Mouse (Mus musculus): ENCODE results near the gene Eefsec.
A peak's percentile ranks its signal among the peaks of the same experiment; 100 is the strongest.

Gene Eefsec

DNA sequence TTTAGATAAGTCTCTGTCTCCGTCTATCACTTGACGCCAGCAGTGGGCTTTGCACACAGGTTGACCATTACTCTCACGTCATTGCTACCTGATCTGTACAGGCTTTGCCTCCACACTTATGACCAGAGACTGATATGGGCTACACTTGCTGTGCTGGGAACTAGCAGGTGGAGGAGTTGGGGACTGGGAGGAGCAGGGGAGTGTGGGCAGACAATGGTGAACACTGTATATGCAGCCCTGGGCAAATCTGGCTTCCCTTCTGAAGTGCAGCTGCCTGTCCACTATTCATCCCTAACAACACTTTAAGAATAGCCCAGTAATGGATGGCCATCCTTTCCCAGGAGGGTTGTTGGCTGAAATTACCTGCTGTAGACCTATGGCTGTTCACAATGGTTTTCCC, 103.4 kb downstream of the Eefsec start:
- no peak for DNase-seq (ENCODE audit: low spot score in 2 of 2)

DNA sequence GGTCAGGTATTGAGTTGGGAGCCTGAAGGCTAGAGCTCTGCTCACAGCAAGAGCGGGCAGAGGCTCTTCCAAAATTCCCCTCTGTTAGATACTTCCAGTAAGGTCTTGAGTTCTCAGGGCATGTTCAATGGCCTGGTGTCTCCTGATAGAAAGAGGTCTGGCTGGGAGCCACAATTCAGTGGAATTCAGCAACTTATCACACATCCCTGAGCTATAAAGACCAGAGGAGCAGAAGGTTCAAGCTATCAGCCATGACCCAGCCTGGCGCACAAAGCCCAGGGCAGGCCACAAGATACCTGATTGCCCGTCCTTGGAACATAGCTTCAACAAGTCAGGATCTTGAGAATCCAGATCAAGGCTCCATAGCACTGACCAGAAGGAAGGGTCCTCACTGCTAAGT, 105.2 kb downstream of the Eefsec start:
- DNase-seq (ENCODE audit: low spot score in 2 of 2) = no peak

DNA sequence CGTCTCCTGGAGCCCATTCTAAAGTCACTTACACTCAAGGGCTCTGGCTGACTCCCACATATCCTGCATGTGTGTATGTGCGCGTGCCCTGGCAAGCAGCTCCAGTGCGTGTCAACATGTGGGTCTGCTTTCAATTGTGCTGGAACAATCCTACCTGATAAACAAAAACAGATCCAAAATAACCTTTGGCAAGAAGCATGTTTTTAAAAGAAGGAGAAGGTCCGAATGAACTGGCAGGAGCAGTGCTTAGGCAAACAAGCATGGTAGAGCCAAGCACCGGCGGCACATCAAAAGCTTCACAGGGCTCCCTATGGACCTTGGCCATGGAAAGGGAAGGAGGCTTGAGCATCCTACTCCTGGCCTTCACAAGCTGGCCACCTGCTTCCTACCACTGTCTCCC, 105.6 kb downstream of the Eefsec start:
- no peak for DNase-seq (ENCODE audit: low spot score in 2 of 2)

DNA sequence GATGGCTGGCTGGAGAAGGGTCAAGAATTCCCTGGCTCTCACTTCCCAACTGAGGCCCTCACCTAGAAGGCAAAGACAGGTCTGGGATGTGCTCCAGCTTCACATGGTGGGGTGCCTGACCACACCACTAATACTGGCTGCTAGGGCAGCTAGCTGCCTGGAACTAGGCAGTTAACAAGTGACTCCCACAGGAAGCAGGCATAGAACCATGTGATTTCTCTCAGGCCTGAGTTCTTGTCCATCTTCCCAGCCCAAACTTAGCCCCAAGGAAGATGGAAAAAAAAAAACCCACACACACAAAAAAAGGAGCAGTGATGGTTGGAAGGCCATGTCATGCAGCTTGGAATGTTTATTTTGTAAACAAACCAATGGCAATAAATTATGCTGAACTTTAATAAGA, 117.0 kb downstream of the Eefsec start:
- no peak for DNase-seq (ENCODE audit: low spot score in 2 of 2)

DNA sequence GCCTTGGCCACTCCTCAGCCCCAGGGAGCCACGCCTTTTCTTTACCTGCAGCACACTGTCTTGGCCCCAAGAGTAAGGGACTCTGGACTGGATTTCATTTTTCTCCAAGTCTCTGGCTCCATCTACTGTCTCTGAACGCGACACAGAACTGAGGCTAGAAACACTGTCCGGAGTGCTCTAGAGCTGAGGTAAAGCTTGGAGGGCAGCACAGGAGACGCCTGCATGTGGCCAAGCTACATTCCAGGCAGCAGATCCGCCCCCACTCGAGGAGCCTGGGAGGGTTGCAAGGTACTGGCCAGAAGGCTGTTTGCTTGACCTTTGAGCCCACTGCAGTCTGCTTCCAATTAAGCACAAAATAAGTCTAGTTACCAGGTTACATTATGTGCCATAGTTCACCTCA, 124.5 kb downstream of the Eefsec start:
- DNase-seq (ENCODE audit: low spot score in 2 of 2) = no peak

GRCm38 (mm10) chr6:88321253-88321652, 125.1 kb downstream of the Eefsec start:
- no peak for DNase-seq (ENCODE audit: low spot score in 2 of 2)

DNA sequence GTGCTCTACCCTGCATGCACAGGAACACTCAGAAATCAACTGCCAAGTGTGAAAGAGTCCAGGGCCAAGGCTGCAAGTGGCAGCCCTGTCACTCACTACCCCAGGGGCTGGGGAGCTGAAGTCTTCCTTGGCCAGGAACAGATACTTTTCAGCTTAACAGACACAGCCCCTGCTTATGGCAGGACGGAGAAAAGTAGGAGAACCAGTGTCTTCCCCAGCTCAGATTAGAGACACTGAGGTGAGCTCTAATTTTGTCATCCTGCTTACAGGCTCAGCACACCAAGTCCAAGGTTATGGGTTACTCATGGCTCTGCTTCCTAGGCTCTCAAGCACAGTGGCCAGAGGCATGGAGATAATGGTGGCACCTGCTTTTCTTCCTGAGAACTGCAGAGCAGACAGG, 126.6 kb downstream of the Eefsec start:
- DNase-seq (ENCODE audit: low spot score in 2 of 2) = no peak

GRCm38 (mm10) chr6:88315295-88315694, 131.0 kb downstream of the Eefsec start:
- DNase-seq (ENCODE audit: low spot score in 2 of 2) = no peak

GRCm38 (mm10) chr6:88313937-88314336, 132.4 kb downstream of the Eefsec start:
- no peak for DNase-seq (ENCODE audit: low spot score in 2 of 2)

GRCm38 (mm10) chr6:88311593-88311992, 134.7 kb downstream of the Eefsec start:
- no peak for DNase-seq (ENCODE audit: low spot score in 2 of 2)

DNA sequence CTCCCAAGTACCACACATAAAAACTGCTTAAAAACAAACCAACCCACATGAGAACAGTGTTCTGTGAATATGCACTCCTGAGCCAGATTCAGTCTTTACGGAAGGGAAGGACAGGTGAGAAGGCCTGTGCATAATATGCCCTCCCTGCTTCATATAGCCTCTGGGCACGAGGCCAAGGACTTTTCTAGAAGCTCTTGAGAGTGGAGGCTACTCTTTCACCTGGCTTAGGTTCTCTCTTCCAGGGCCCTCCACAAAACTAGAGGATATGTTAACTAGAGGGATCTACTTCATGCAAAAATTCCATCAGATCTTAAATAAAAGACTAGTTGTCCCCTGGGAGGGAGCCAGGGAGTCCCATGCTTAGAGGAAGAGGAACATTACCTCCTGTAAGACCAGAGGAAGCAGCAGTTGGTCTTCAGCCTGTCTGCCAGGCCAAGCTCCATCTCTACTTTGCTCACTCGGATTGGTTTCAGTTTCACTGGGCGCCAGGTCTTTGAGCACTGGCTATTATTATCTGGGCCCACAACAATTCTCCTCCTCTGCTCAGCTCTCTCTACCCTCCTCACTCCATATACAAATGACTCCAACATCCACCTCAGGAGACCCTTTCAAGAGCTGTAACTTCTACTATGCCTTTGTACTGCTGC, 140.1 kb downstream of the Eefsec start:
- no peak for DNase-seq (ENCODE audit: low spot score in 2 of 2)

DNA sequence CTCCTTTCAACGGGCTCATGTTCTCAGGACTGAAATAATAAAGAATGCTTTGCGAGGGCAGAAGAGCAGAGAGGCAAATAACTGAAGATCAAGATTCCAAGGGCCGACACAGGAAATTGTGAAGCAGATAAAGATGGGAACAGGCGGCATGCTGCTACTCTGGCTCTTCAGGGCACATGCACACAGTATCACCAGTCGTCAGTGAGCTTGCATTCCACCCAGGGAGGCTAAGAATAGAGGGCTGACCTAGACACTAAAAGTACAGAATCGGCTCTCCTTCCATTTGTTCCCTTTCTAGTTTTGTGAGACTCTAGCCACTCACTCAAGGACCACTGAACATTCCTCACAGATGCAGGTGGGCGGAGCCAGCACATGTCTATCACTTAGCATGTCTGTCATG, 145.1 kb downstream of the Eefsec start:
- DNase-seq (ENCODE audit: low spot score in 2 of 2) = no peak

DNA sequence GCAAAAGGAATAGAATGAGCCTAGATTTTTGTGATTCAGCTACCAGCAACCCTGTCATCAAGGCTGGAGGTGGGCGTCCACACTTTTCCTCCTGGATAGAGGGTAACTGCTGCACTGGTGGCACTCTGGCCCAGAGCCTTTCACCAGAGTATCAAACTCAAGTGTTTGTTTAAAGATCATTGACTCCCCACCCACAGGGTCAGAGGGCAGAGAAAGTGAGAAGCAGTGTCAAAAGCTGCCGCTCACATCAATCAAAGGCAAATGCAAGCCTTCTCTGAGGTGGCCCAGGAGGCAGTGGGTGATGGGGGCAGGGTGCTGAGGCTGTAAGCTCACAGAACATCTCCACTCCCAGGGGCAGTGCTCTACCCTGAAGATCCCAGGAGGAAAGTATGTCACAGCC, 146.8 kb downstream of the Eefsec start:
- DNase-seq (ENCODE audit: low spot score in 2 of 2) = no peak

- DNase-seq (ENCODE audit: low spot score in 2 of 2) = no peak
These were observed 153.9 kb downstream of the Eefsec start for GRCm38 (mm10) chr6:88292274-88292909.

GRCm38 (mm10) chr6:88290129-88290766, 156.1 kb downstream of the Eefsec start:
- DNase-seq (ENCODE audit: low spot score in 2 of 2) = peak; percentile 48 to 68

- DNase-seq (ENCODE audit: low spot score in 2 of 2) = no peak
These were observed 168.2 kb downstream of the Eefsec start for GRCm38 (mm10) chr6:88278141-88278540.

DNA sequence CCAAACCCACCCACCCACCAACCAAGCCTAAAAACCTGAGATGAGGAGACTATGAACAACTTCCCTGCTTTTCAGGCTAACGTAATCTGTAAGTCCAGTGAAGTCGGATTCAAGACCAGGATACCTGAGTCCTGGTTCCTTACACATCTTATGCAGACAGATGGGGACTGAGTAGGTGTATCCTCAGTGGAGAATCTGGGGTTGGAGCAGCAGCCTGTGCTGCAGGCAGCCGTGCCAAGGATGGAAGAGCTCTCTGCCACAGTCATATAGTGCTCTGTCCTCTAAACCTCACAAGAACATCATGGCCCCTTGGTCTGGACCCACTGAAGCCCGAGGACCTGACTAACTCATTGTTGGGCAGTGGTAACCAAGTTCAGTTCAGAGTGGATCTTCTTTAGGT, 169.1 kb downstream of the Eefsec start:
- DNase-seq (ENCODE audit: low spot score in 2 of 2) = no peak

GRCm38 (mm10) chr6:88276221-88276620, 170.1 kb downstream of the Eefsec start:
- no peak for DNase-seq (ENCODE audit: low spot score in 2 of 2)

- DNase-seq (ENCODE audit: low spot score in 2 of 2) = no peak
These were observed 171.7 kb downstream of the Eefsec start for GRCm38 (mm10) chr6:88274623-88275022.

DNA sequence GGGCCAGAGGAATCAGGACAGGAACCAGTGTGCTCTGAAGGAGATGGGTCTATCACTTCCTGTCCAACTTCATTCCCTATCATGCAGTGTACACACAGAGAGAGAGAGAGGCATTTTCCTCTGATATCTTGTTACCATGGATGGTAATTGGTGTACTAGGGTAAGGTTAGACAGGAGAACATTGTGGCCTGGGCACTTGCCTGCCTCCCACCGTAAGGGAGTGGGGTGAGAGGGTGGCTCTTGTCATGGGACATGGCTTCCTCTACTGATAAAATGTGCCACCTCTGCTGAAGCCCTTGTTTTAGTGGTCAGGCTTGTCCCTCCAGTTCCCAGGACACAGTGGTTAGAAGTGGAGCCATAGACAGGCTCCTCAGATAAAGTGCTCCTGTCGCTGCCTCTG, 178.4 kb downstream of the Eefsec start:
- no peak for DNase-seq (ENCODE audit: low spot score in 2 of 2)

DNA sequence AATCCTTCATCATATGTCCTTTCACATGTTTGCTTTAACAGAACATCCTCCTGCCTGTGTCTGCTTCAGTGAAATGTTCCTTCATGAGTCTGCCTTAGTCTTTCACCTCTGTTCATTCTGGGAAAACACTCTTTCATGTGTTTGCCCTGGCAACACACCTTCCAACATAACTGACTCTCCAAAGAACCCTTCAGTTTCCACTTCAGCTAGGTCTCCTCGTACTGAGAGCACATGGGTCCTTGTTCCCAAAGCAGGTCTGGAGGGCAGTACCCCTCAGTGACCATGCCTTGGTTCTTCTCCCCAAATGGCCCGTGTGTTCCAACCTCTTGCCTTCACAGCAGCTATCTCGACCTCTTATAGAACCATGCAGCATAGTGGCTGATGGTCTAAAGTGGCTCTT, 179.3 kb downstream of the Eefsec start:
- DNase-seq (ENCODE audit: low spot score in 2 of 2) = no peak

GRCm38 (mm10) chr6:88266055-88266454, 180.3 kb downstream of the Eefsec start:
- DNase-seq (ENCODE audit: low spot score in 2 of 2) = no peak

DNA sequence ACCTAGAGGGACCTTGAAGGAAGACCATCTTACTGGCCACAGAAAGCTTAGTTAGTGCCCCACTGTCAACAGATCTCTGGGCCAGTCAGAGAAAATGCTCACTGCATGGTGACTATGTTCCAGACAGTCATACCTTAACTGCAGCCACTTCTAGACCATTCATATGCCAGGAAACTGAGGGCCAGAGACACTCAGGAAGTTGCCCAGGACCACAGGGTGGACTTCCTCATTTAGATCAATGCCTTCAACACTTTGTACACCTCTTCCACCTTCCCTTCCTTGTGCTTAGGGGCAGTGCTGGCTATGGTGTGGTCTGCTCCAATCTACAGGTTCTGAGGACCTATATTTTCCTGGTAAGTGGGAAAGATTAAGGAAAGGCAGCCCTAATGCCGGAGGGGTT, 181.0 kb downstream of the Eefsec start:
- DNase-seq (ENCODE audit: low spot score in 2 of 2) = no peak

All from frontal cortex, postnatal 10 days (tissue).